16 mouse cellular contexts compared by ENCODE assay signal in genomic region chr13:41957932-41958331, GRCm38 (mm10).
A peak's percentile ranks its signal among the peaks of the same experiment; 100 is the strongest.
DNase-seq lines count a peak whose midpoint lies in the region; ATAC-seq and TF ChIP-seq lines count a peak whose summit lies in the region.
"Had no signal": no experiment of that assay in that cellular context is flagged by ENCODE, and none has a peak within 500 bp of the region (broad histone marks: within the 10 kb centered on the region; RNA-seq: fewer than 3 reads in every experiment).

No protein-coding gene starts in this region.

- intact Hi-C loops in heart, postnatal 14 days (cut with DNase I): no loop called here

- H3K27ac ChIP-seq in kidney, postnatal 0 days: no peak overlapping the region
- H3K27ac ChIP-seq in kidney, embryonic 15.5 days: no peak overlapping the region
- H3K27ac ChIP-seq in forebrain, embryonic 11.5 days (ENCODE audit: low read depth, low read length): no peak overlapping the region
- H3K27ac ChIP-seq: embryonic facial prominence, embryonic 15.5 days; hindbrain, postnatal 0 days; left cerebral cortex, adult 2 months; limb, embryonic 13.5 days had no signal

- H3K9ac ChIP-seq in kidney, postnatal 0 days (ENCODE audit: low read depth, low read length): no peak overlapping the region
- H3K9ac ChIP-seq in kidney, embryonic 15.5 days: no peak overlapping the region
- H3K9ac ChIP-seq in forebrain, embryonic 11.5 days (ENCODE audit: low read length): no peak overlapping the region
- H3K9ac ChIP-seq: embryonic facial prominence, embryonic 15.5 days; limb, embryonic 13.5 days had no signal

- peak; percentile 62 for DNase-seq in kidney, postnatal 0 days (ENCODE audit: low spot score)
- peak; percentile 63 for DNase-seq in heart, adult 8-10 months (ENCODE audit: low spot score)
- DNase-seq in heart, postnatal 14 days: peak; percentile 34 to 55
- DNase-seq in lung, postnatal 10 days: peak; percentile 62
- no peak for DNase-seq in cerebellum, postnatal 25 days
- no peak for DNase-seq in forebrain, embryonic 11.5 days (ENCODE audit: low spot score)
- DNase-seq: cerebellum, adult 11-12 months had no signal

- no peaks in the 10 kb centered on the region for H3K36me3 ChIP-seq in kidney, postnatal 0 days (ENCODE audit: insufficient read depth, low read length)
- no peaks in the 10 kb centered on the region for H3K36me3 ChIP-seq in kidney, embryonic 15.5 days
- no peaks in the 10 kb centered on the region for H3K36me3 ChIP-seq in forebrain, embryonic 11.5 days (ENCODE audit: control insufficient read depth, insufficient read depth, low read length)
- H3K36me3 ChIP-seq: embryonic facial prominence, embryonic 15.5 days; limb, embryonic 13.5 days had no signal

- 56% methylated on average over 4 of the region's 4 CpGs for WGBS in kidney, postnatal 0 days
- WGBS in kidney, embryonic 15.5 days: 65% methylated on average over 4 of the region's 4 CpGs
- WGBS in forebrain, embryonic 11.5 days: 80% methylated on average over 4 of the region's 4 CpGs

- no peaks in the 10 kb centered on the region for H3K27me3 ChIP-seq in kidney, postnatal 0 days (ENCODE audit: insufficient read depth, low read length)
- no peaks in the 10 kb centered on the region for H3K27me3 ChIP-seq in kidney, embryonic 15.5 days
- no peaks in the 10 kb centered on the region for H3K27me3 ChIP-seq in forebrain, embryonic 11.5 days (ENCODE audit: control insufficient read depth, insufficient read depth, low read length)
- H3K27me3 ChIP-seq: embryonic facial prominence, embryonic 15.5 days; limb, embryonic 13.5 days had no signal

- ATAC-seq in kidney, postnatal 0 days (replicated peaks; ENCODE audit: low FRiP score, low read depth): no peak
- ATAC-seq in kidney, embryonic 15.5 days (replicated peaks; ENCODE audit: low FRiP score): no peak
- ATAC-seq in forebrain, embryonic 11.5 days (replicated peaks; ENCODE audit: low FRiP score): no peak
- ATAC-seq: activated CD4-positive, CD25-positive, alpha-beta regulatory T cell, adult 4 months; forebrain, embryonic 16.5 days; hindbrain, postnatal 0 days had no signal

- no peaks in the 10 kb centered on the region for H3K9me3 ChIP-seq in kidney, postnatal 0 days (replicated peaks; ENCODE audit: low read length)
- no peaks in the 10 kb centered on the region for H3K9me3 ChIP-seq in kidney, embryonic 15.5 days (replicated peaks)
- H3K9me3 ChIP-seq in forebrain, embryonic 11.5 days (ENCODE audit: control insufficient read depth, low read length): no peaks in the 10 kb centered on the region
- H3K9me3 ChIP-seq: embryonic facial prominence, embryonic 15.5 days; limb, embryonic 13.5 days had no signal

- TF ChIP-seq CTCF in kidney, postnatal 0 days (IDR thresholded peaks at IDR 0.05; ENCODE audit: low read depth): no peak

- H3K4me3 ChIP-seq in kidney, postnatal 0 days (replicated peaks; ENCODE audit: low read depth, low read length): no peak overlapping the region
- H3K4me3 ChIP-seq in kidney, embryonic 15.5 days (replicated peaks): no peak overlapping the region
- no peak overlapping the region for H3K4me3 ChIP-seq in forebrain, embryonic 11.5 days (ENCODE audit: low read depth, low read length)
- H3K4me3 ChIP-seq: embryonic facial prominence, embryonic 15.5 days; left cerebral cortex, adult 2 months; limb, embryonic 13.5 days; myocyte had no signal

- H3K4me2 ChIP-seq in kidney, postnatal 0 days (ENCODE audit: low read length): no peak overlapping the region
- no peak overlapping the region for H3K4me2 ChIP-seq in kidney, embryonic 15.5 days
- no peak overlapping the region for H3K4me2 ChIP-seq in forebrain, embryonic 11.5 days (ENCODE audit: low read depth, low read length, severe bottlenecking)
- H3K4me2 ChIP-seq: embryonic facial prominence, embryonic 15.5 days; limb, embryonic 13.5 days; midbrain, embryonic 11.5 days had no signal

- no peaks in the 10 kb centered on the region for H3K4me1 ChIP-seq in kidney, postnatal 0 days (replicated peaks; ENCODE audit: insufficient read depth, low read length)
- no peaks in the 10 kb centered on the region for H3K4me1 ChIP-seq in kidney, embryonic 15.5 days
- H3K4me1 ChIP-seq in forebrain, embryonic 11.5 days (replicated peaks; ENCODE audit: control insufficient read depth, insufficient read depth, low read length): no peaks in the 10 kb centered on the region
- H3K4me1 ChIP-seq: embryonic facial prominence, embryonic 15.5 days had no signal

Comparison
In these comparisons a context has a peak if more than half of its experiments do, and no peak if none do; other contexts are left out.
1. DNase-seq: peak in kidney, postnatal 0 days (single experiment), heart, adult 8-10 months (single experiment), heart, postnatal 14 days (2 of 2) and lung, postnatal 10 days (single experiment); none in cerebellum, postnatal 25 days (0 of 2) and forebrain, embryonic 11.5 days (single experiment).